Mouse (Mus musculus): ENCODE data around the gene Mkks.

- no peak for TF ChIP-seq CTCF (IDR thresholded peaks at IDR 0.05; ENCODE audit: control insufficient read depth, insufficient read depth, insufficient replicate concordance, low read depth, low read length)
- TF ChIP-seq POLR2A (IDR thresholded peaks at IDR 0.05; ENCODE audit: control insufficient read depth, low read depth, low read length): no peak
Observed at GRCm38 (mm10) chr2:136911958-136912411, 20.8 kb upstream of the Mkks start.
